Mouse (Mus musculus) neural tube, embryonic 12.5 days (tissue): ENCODE measurements around the gene Ezh1. TPM values are rescaled to one million over a fixed set of nuclear protein-coding genes. Genes with fewer than 3 reads are reported as not detected.

Experiments
- ATAC-seq: fragments of 200-750 bp; cut with Nextera tagmentation; 2 replicates; pipeline ENCODE4 v1.8.0; 2017; ENCODE audit warnings: low read depth, mild to moderate bottlenecking, moderate TSS enrichment, moderate library complexity; ENCODE audit not compliant: low FRiP score
- H3K27ac ChIP-seq: fragments of 300-500 bp; sonication (generic); 2 replicates; pipeline ENCODE4 v1.5.1; 2016
- H3K27me3 ChIP-seq: fragments of 300-500 bp; sonication (generic); replicated peaks from 2 replicates; pipeline ENCODE4 v1.6.1; 2016; ENCODE audit warnings: mild to moderate bottlenecking
- H3K36me3 ChIP-seq: fragments of 300-500 bp; sonication (generic); 2 replicates; pipeline ENCODE4 v1.6.1; 2016; ENCODE audit warnings: mild to moderate bottlenecking
- H3K4me1 ChIP-seq: fragments of 300-500 bp; sonication (generic); 2 replicates; pipeline ENCODE4 v1.6.1; 2016
- H3K4me2 ChIP-seq: fragments of 300-500 bp; sonication (generic); replicated peaks from 2 replicates; pipeline ENCODE4 v1.6.1; 2016; ENCODE audit warnings: mild to moderate bottlenecking
- H3K4me3 ChIP-seq: fragments of 300-500 bp; sonication (generic); 2 replicates; pipeline ENCODE4 v1.5.1; 2016
- H3K9ac ChIP-seq: fragments of 300-500 bp; sonication (generic); 2 replicates; pipeline ENCODE4 v1.6.1; 2016; ENCODE audit warnings: mild to moderate bottlenecking
- H3K9me3 ChIP-seq: fragments of 300-500 bp; sonication (generic); 2 replicates; pipeline ENCODE4 v1.6.1; 2016; ENCODE audit warnings: mild to moderate bottlenecking
- WGBS: fragments of 180-500 bp; shearing (Covaris S2); methylation state at CpG from one replicate; pipeline ENCODE4 v1.1.7; 2016; 5-methylcytosine and 5-hydroxymethylcytosine counted together
- polyA plus RNA-seq: library from polyadenylated mRNA; unstranded; fragments of >200 nt; fragmentation: Nextera tagmentation; extraction: Ambion mirVana; gene quantifications from 2 replicates; pipeline ENCODE4 v1.2.1, GENCODE M21; 2016

The Ezh1 gene
- polyA plus RNA-seq, 1 experiment from 2014 or later: 14.3 TPM

GRCm38 (mm10) chr11:101224337-101224736, 1.9 kb downstream of the Ezh1 start:
- Histone ChIP-seq H3K9me3 (no peaks in the 10 kb centered on the region), H3K9ac (no peak overlapping the region), H3K27ac (no peak overlapping the region), H3K27me3 (no peaks in the 10 kb centered on the region), H3K4me3 (no peak overlapping the region), H3K36me3 (no peaks in the 10 kb centered on the region), H3K4me1 (peaks cover 12% of the 10 kb centered on the region; the same call in 1 of the 2 replicates), H3K4me2 (no peak overlapping the region)
- 96% methylated on average over 3 of the region's 3 CpGs for WGBS
- ATAC-seq: no peak

GRCm38 (mm10) chr11:101221306-101221986, 4.8 kb downstream of the Ezh1 start:
- no peak for ATAC-seq
- Histone ChIP-seq H3K27me3 (no peaks in the 10 kb centered on the region), H3K4me2 (no peak overlapping the region), H3K4me1 (peaks cover 11% of the 10 kb centered on the region; the same call in 1 of the 2 replicates), H3K9me3 (no peaks in the 10 kb centered on the region), H3K27ac (no peak overlapping the region), H3K36me3 (no peaks in the 10 kb centered on the region), H3K9ac (no peak overlapping the region), H3K4me3 (no peak overlapping the region)
- 92% methylated on average over 8 of the region's 8 CpGs for WGBS

GRCm38 (mm10) chr11:101220853-101221252, 5.4 kb downstream of the Ezh1 start:
- H3K27me3 ChIP-seq: no peaks in the 10 kb centered on the region
- no peak for ATAC-seq
- no peaks in the 10 kb centered on the region for H3K9me3 ChIP-seq

GRCm38 (mm10) chr11:101218436-101219055, 7.7 kb downstream of the Ezh1 start:
- 87% methylated on average over 10 of the region's 10 CpGs for WGBS
- ATAC-seq: no peak
- Histone ChIP-seq H3K27me3 (no peaks in the 10 kb centered on the region), H3K4me3 (no peak overlapping the region), H3K9ac (no peak overlapping the region), H3K27ac (no peak overlapping the region), H3K4me1 (no peaks in the 10 kb centered on the region), H3K36me3 (peaks cover 12% of the 10 kb centered on the region; the same call in 1 of the 2 replicates), H3K4me2 (no peak overlapping the region), H3K9me3 (no peaks in the 10 kb centered on the region)

More at GRCm38 (mm10) chr11:101220853-101221252, 5.4 kb downstream of the Ezh1 start:
- Histone ChIP-seq H3K4me2 (no peak overlapping the region), H3K4me3 (no peak overlapping the region), H3K9ac (no peak overlapping the region), H3K27ac (no peak overlapping the region), H3K4me1 (peaks cover 7% of the 10 kb centered on the region; the same call in 1 of the 2 replicates), H3K36me3 (no peaks in the 10 kb centered on the region)
- WGBS: 63% methylated on average over 2 of the region's 2 CpGs

- Histone ChIP-seq H3K9me3 (no peaks in the 10 kb centered on the region), H3K27ac (no peak overlapping the region), H3K4me3 (no peak overlapping the region), H3K36me3 (peaks cover 13% of the 10 kb centered on the region; the same call in 1 of the 2 replicates), H3K4me2 (no peak overlapping the region), H3K4me1 (no peaks in the 10 kb centered on the region), H3K27me3 (no peaks in the 10 kb centered on the region), H3K9ac (no peak overlapping the region)
- ATAC-seq: no peak
- 88% methylated on average over 5 of the region's 5 CpGs for WGBS
Measured at GRCm38 (mm10) chr11:101216936-101217335, 9.3 kb downstream of the Ezh1 start.

GRCm38 (mm10) chr11:101211970-101212369, 14.3 kb downstream of the Ezh1 start:
- Histone ChIP-seq H3K4me1 (no peaks in the 10 kb centered on the region), H3K4me2 (no peak overlapping the region), H3K4me3 (no peak overlapping the region), H3K9ac (no peak overlapping the region), H3K36me3 (peaks cover 20% of the 10 kb centered on the region; the same call in 1 of the 2 replicates), H3K9me3 (no peaks in the 10 kb centered on the region), H3K27me3 (no peaks in the 10 kb centered on the region), H3K27ac (no peak overlapping the region)
- 58% methylated on average over 3 of the region's 3 CpGs for WGBS
- no peak for ATAC-seq

GRCm38 (mm10) chr11:101200986-101201385, 25.3 kb downstream of the Ezh1 start:
- WGBS: 14% methylated on average over 7 of the region's 7 CpGs
- H3K9ac ChIP-seq: no peak overlapping the region
- no peaks in the 10 kb centered on the region for H3K9me3 ChIP-seq
- no peaks in the 10 kb centered on the region for H3K27me3 ChIP-seq
- peaks cover 17% of the 10 kb centered on the region for H3K36me3 ChIP-seq
- no peak overlapping the region for H3K27ac ChIP-seq
- H3K4me3 ChIP-seq: no peak overlapping the region
- ATAC-seq: no peak
- H3K4me1 ChIP-seq: no peaks in the 10 kb centered on the region
- H3K4me2 ChIP-seq: no peak overlapping the region

GRCm38 (mm10) chr11:101199555-101199954, 26.7 kb downstream of the Ezh1 start:
- no peak for ATAC-seq
- 94% methylated on average over 3 of the region's 3 CpGs for WGBS
- peaks cover 20% of the 10 kb centered on the region for H3K36me3 ChIP-seq

GRCm38 (mm10) chr11:101196175-101196574, 30.1 kb downstream of the Ezh1 start:
- Histone ChIP-seq H3K36me3 (peaks cover 11% of the 10 kb centered on the region), H3K27me3 (no peaks in the 10 kb centered on the region), H3K9me3 (no peaks in the 10 kb centered on the region), H3K4me1 (0 out of 2 replicates have a peak, but pooled peaks cover 5% of the 10 kb centered on the region), H3K4me3 (no peak overlapping the region), H3K9ac (no peak overlapping the region), H3K27ac (no peak overlapping the region), H3K4me2 (no peak overlapping the region)
- 93% methylated on average over 8 of the region's 8 CpGs for WGBS
- no peak for ATAC-seq

More at GRCm38 (mm10) chr11:101199555-101199954, 26.7 kb downstream of the Ezh1 start:
- Histone ChIP-seq H3K4me3 (no peak overlapping the region), H3K4me2 (no peak overlapping the region), H3K4me1 (no peaks in the 10 kb centered on the region), H3K27me3 (no peaks in the 10 kb centered on the region), H3K9me3 (no peaks in the 10 kb centered on the region), H3K9ac (no peak overlapping the region), H3K27ac (no peak overlapping the region)

GRCm38 (mm10) chr11:101195571-101195970, 30.7 kb downstream of the Ezh1 start:
- ATAC-seq: no peak
- peaks cover 11% of the 10 kb centered on the region for H3K36me3 ChIP-seq
- H3K4me1 ChIP-seq: peaks cover 11% of the 10 kb centered on the region; the same call in 1 of the 2 replicates
- H3K9me3 ChIP-seq: no peaks in the 10 kb centered on the region
- no peaks in the 10 kb centered on the region for H3K27me3 ChIP-seq
- H3K4me3 ChIP-seq: no peak overlapping the region
- H3K27ac ChIP-seq: no peak overlapping the region
- H3K4me2 ChIP-seq: no peak overlapping the region
- no peak overlapping the region for H3K9ac ChIP-seq
- 93% methylated on average over 8 of the region's 8 CpGs for WGBS

- ATAC-seq: no peak
- Histone ChIP-seq H3K27ac (no peak overlapping the region), H3K9me3 (no peaks in the 10 kb centered on the region), H3K36me3 (peaks cover 11% of the 10 kb centered on the region), H3K9ac (no peak overlapping the region), H3K4me3 (no peak overlapping the region), H3K27me3 (no peaks in the 10 kb centered on the region), H3K4me1 (peaks cover 15% of the 10 kb centered on the region; the same call in 1 of the 2 replicates), H3K4me2 (no peak overlapping the region)
- 67% methylated on average over 1 of the region's 1 CpGs for WGBS
Measured at GRCm38 (mm10) chr11:101195101-101195500, 31.2 kb downstream of the Ezh1 start.

GRCm38 (mm10) chr11:101194643-101195042, 31.6 kb downstream of the Ezh1 start:
- peaks cover 10% of the 10 kb centered on the region for H3K36me3 ChIP-seq
- H3K9ac ChIP-seq: no peak overlapping the region
- WGBS: 86% methylated on average over 6 of the region's 6 CpGs

More at GRCm38 (mm10) chr11:101194643-101195042, 31.6 kb downstream of the Ezh1 start:
- Histone ChIP-seq H3K27ac (no peak overlapping the region), H3K27me3 (no peaks in the 10 kb centered on the region), H3K4me1 (peaks cover 20% of the 10 kb centered on the region), H3K4me2 (no peak overlapping the region), H3K9me3 (no peaks in the 10 kb centered on the region), H3K4me3 (no peak overlapping the region)
- ATAC-seq: no peak
